Mouse (Mus musculus): ENCODE results near the gene Cabp4. TPM values are rescaled to one million over a fixed set of nuclear protein-coding genes. Genes with fewer than 3 reads are reported as not detected.

The Cabp4 gene
- polyA plus RNA-seq, 1 experiment from 2014 or later, result not detected

GRCm38 (mm10) chr19:4171393-4172290 is 27.8 kb upstream of the Cabp4 start:
- Histone ChIP-seq H3K27ac (no peak overlapping the region), H3K4me3 (ENCODE audit: inconsistent target) (no peak overlapping the region), H3K36me3 (ENCODE audit: inconsistent target) (no peaks in the 10 kb centered on the region), H3K79me2 (ENCODE audit: inconsistent target) (no peaks in the 10 kb centered on the region)
- WGBS (ENCODE audit: missing documents), result 48% methylated on average over 13 of the region's 13 CpGs

GRCm38 (mm10) chr19:4170723-4171392 is 27.0 kb upstream of the Cabp4 start:
- H3K4me3 ChIP-seq (ENCODE audit: inconsistent target), result no peak overlapping the region
- H3K79me2 ChIP-seq (ENCODE audit: inconsistent target), result no peaks in the 10 kb centered on the region
- H3K27ac ChIP-seq, result no peak overlapping the region
- WGBS (ENCODE audit: missing documents), result 91% methylated on average over 10 of the region's 10 CpGs
- no peaks in the 10 kb centered on the region for H3K36me3 ChIP-seq (ENCODE audit: inconsistent target)

GRCm38 (mm10) chr19:4169810-4170209 is 26.0 kb upstream of the Cabp4 start:
- 12% methylated on average over 27 of the region's 27 CpGs for WGBS (ENCODE audit: missing documents)
- Histone ChIP-seq H3K36me3 (ENCODE audit: inconsistent target) (no peaks in the 10 kb centered on the region), H3K27ac (0 out of 2 replicates have a peak overlapping the region, but pooled peaks have one; percentile 4), H3K4me3 (ENCODE audit: inconsistent target) (peak overlapping the region; percentile 1; the same call in 1 of the 2 replicates), H3K79me2 (ENCODE audit: inconsistent target) (no peaks in the 10 kb centered on the region)

- Histone ChIP-seq H3K4me3 (ENCODE audit: inconsistent target) (peak overlapping the region; percentile 21; the same call in 1 of the 2 replicates), H3K36me3 (ENCODE audit: inconsistent target) (no peaks in the 10 kb centered on the region), H3K79me2 (ENCODE audit: inconsistent target) (no peaks in the 10 kb centered on the region), H3K27ac (no peak overlapping the region)
- under 1% methylated on average over 40 of the region's 43 CpGs for whole genome bisulfite sequencing (ENCODE audit: missing documents)
Observed at GRCm38 (mm10) chr19:4169378-4169784, 25.5 kb upstream of the Cabp4 start.

- H3K79me2 ChIP-seq (ENCODE audit: inconsistent target), result peaks cover 11% of the 10 kb centered on the region; the same call in 1 of the 2 replicates
- WGBS (ENCODE audit: missing documents), result 95% methylated on average over 9 of the region's 9 CpGs
- H3K36me3 ChIP-seq (ENCODE audit: inconsistent target), result no peaks in the 10 kb centered on the region
- H3K27ac ChIP-seq, result no peak overlapping the region
- H3K4me3 ChIP-seq (ENCODE audit: inconsistent target), result no peak overlapping the region
Observed at GRCm38 (mm10) chr19:4166678-4167476, 23.0 kb upstream of the Cabp4 start.

- H3K4me3 ChIP-seq (ENCODE audit: inconsistent target), result no peak overlapping the region
- H3K79me2 ChIP-seq (ENCODE audit: inconsistent target), result peaks cover 12% of the 10 kb centered on the region; the same call in 1 of the 2 replicates
- peaks cover 13% of the 10 kb centered on the region for H3K36me3 ChIP-seq (ENCODE audit: inconsistent target)
- 37% methylated on average over 2 of the region's 2 CpGs for WGBS (ENCODE audit: missing documents)
- H3K27ac ChIP-seq, result 0 out of 2 replicates have a peak overlapping the region, but pooled peaks have one; percentile 7
Observed at GRCm38 (mm10) chr19:4164721-4165120, 20.9 kb upstream of the Cabp4 start.

GRCm38 (mm10) chr19:4164100-4164499 is 20.3 kb upstream of the Cabp4 start:
- 92% methylated on average over 3 of the region's 3 CpGs for WGBS (ENCODE audit: missing documents)
- H3K27ac ChIP-seq, result peak overlapping the region; percentile 7; the same call in 1 of the 2 replicates

GRCm38 (mm10) chr19:4163543-4163887 is 19.7 kb upstream of the Cabp4 start:
- 39% methylated on average over 4 of the region's 4 CpGs for WGBS (ENCODE audit: missing documents)
- Histone ChIP-seq H3K79me2 (ENCODE audit: inconsistent target) (peaks cover 12% of the 10 kb centered on the region; the same call in 1 of the 2 replicates), H3K4me3 (ENCODE audit: inconsistent target) (peak overlapping the region; percentile 84), H3K36me3 (ENCODE audit: inconsistent target) (peaks cover 25% of the 10 kb centered on the region), H3K27ac (peak overlapping the region; percentile 36)

More at GRCm38 (mm10) chr19:4164100-4164499, 20.3 kb upstream of the Cabp4 start:
- H3K4me3 ChIP-seq (ENCODE audit: inconsistent target), result no peak overlapping the region
- H3K79me2 ChIP-seq (ENCODE audit: inconsistent target), result peaks cover 12% of the 10 kb centered on the region; the same call in 1 of the 2 replicates
- peaks cover 19% of the 10 kb centered on the region for H3K36me3 ChIP-seq (ENCODE audit: inconsistent target)

GRCm38 (mm10) chr19:4162646-4163542 is 19.1 kb upstream of the Cabp4 start, which contains the start of gene Rps6kb2:
Gene Rps6kb2 (minus strand): TSS chr19:4163354.
- peaks cover 30% of the 10 kb centered on the region for H3K36me3 ChIP-seq (ENCODE audit: inconsistent target)
- peaks cover 12% of the 10 kb centered on the region; the same call in 1 of the 2 replicates for H3K79me2 ChIP-seq (ENCODE audit: inconsistent target)
- peak within 1 kb of the TSS; percentile 36 for H3K27ac ChIP-seq
- peak within 1 kb of the TSS; percentile 84 for H3K4me3 ChIP-seq (ENCODE audit: inconsistent target)
- WGBS (ENCODE audit: missing documents), result 9% methylated on average over 42 of the region's 42 CpGs

- Histone ChIP-seq H3K36me3 (ENCODE audit: inconsistent target) (peaks cover 42% of the 10 kb centered on the region), H3K27ac (no peak overlapping the region), H3K4me3 (ENCODE audit: inconsistent target) (no peak overlapping the region), H3K79me2 (ENCODE audit: inconsistent target) (peaks cover 12% of the 10 kb centered on the region; the same call in 1 of the 2 replicates)
- WGBS (ENCODE audit: missing documents), result 93% methylated on average over 8 of the region's 8 CpGs
Observed at GRCm38 (mm10) chr19:4159049-4159448, 15.2 kb upstream of the Cabp4 start.

GRCm38 (mm10) chr19:4156771-4157170 is 12.9 kb upstream of the Cabp4 start:
- no peak overlapping the region for H3K27ac ChIP-seq
- no peak overlapping the region for H3K4me3 ChIP-seq (ENCODE audit: inconsistent target)
- H3K36me3 ChIP-seq (ENCODE audit: inconsistent target), result peaks cover 63% of the 10 kb centered on the region
- H3K79me2 ChIP-seq (ENCODE audit: inconsistent target), result no peaks in the 10 kb centered on the region
- WGBS (ENCODE audit: missing documents), result 89% methylated on average over 11 of the region's 12 CpGs

GRCm38 (mm10) chr19:4156073-4156579 is 12.3 kb upstream of the Cabp4 start:
- H3K36me3 ChIP-seq (ENCODE audit: inconsistent target), result peaks cover 63% of the 10 kb centered on the region
- H3K79me2 ChIP-seq (ENCODE audit: inconsistent target), result no peaks in the 10 kb centered on the region; the same call in 1 of the 2 replicates
- H3K27ac ChIP-seq, result no peak overlapping the region
- no peak overlapping the region for H3K4me3 ChIP-seq (ENCODE audit: inconsistent target)
- WGBS (ENCODE audit: missing documents), result 68% methylated on average over 20 of the region's 20 CpGs

Data from macrophage (primary cell).